Comparison of ENCODE assay signal across 13 mouse cellular contexts in genomic region chr1:132733873-132734447, GRCm38 (mm10). TPM values are rescaled to one million over a fixed set of nuclear protein-coding genes. Genes with fewer than 3 reads are reported as not detected.
A peak's percentile ranks its signal among the peaks of the same experiment; 100 is the strongest.
DNase-seq lines count a peak whose midpoint lies in the region; ATAC-seq and TF ChIP-seq lines count a peak whose summit lies in the region.
"Had no signal": no experiment of that assay in that cellular context is flagged by ENCODE, and none has a peak within 500 bp of the region (broad histone marks: within the 10 kb centered on the region; RNA-seq: fewer than 3 reads in every experiment).

No protein-coding gene starts in this region.

- 49% methylated on average over 9 of the region's 9 CpGs for WGBS in hindbrain, embryonic 13.5 days
- WGBS in hindbrain, embryonic 16.5 days, result 51% methylated on average over 9 of the region's 9 CpGs
- WGBS in thymus, adult 2 months, result 18% methylated on average over 9 of the region's 9 CpGs
- WGBS in stomach, postnatal 0 days, result 31% methylated on average over 9 of the region's 9 CpGs

- no peak overlapping the region for H3K4me3 ChIP-seq in hindbrain, embryonic 13.5 days
- H3K4me3 ChIP-seq in hindbrain, embryonic 16.5 days (ENCODE audit: low read length), result no peak overlapping the region
- no peak overlapping the region for H3K4me3 ChIP-seq in thymus, adult 2 months (ENCODE audit: control insufficient read depth, insufficient read depth, low read length)
- H3K4me3 ChIP-seq in stomach, postnatal 0 days (ENCODE audit: low read depth, low read length), result no peak overlapping the region
- H3K4me3 ChIP-seq: forebrain, embryonic 12.5 days; heart, embryonic 12.5 days; midbrain, embryonic 13.5 days had no signal

- intact Hi-C loops in gastrocnemius, postnatal 36 days (cut with DNase I), result no loop called here

- H3K9ac ChIP-seq in hindbrain, embryonic 13.5 days, result 0 out of 2 replicates have a peak overlapping the region, but pooled peaks have one; percentile 19
- H3K9ac ChIP-seq in hindbrain, embryonic 16.5 days (ENCODE audit: low read depth, low read length), result no peak overlapping the region
- no peak overlapping the region for H3K9ac ChIP-seq in stomach, postnatal 0 days (ENCODE audit: low read length)
- H3K9ac ChIP-seq: forebrain, embryonic 12.5 days; heart, embryonic 12.5 days; midbrain, embryonic 13.5 days had no signal

- no peaks in the 10 kb centered on the region for H3K27me3 ChIP-seq in hindbrain, embryonic 13.5 days
- H3K27me3 ChIP-seq in hindbrain, embryonic 16.5 days (replicated peaks; ENCODE audit: control insufficient read depth, insufficient read depth, low read length), result no peaks in the 10 kb centered on the region
- H3K27me3 ChIP-seq in thymus, adult 2 months (ENCODE audit: control insufficient read depth, insufficient read depth, low read length), result no peaks in the 10 kb centered on the region
- no peaks in the 10 kb centered on the region for H3K27me3 ChIP-seq in stomach, postnatal 0 days (ENCODE audit: control insufficient read depth, insufficient read depth, low read length)
- H3K27me3 ChIP-seq: midbrain, embryonic 13.5 days had no signal

- H3K9me3 ChIP-seq in hindbrain, embryonic 13.5 days, result no peaks in the 10 kb centered on the region
- H3K9me3 ChIP-seq in hindbrain, embryonic 16.5 days (ENCODE audit: control insufficient read depth, low read length), result no peaks in the 10 kb centered on the region
- H3K9me3 ChIP-seq in stomach, postnatal 0 days (ENCODE audit: control insufficient read depth, low read length), result no peaks in the 10 kb centered on the region
- H3K9me3 ChIP-seq: forebrain, embryonic 12.5 days; heart, embryonic 12.5 days; midbrain, embryonic 13.5 days had no signal

- H3K4me2 ChIP-seq in hindbrain, embryonic 13.5 days, result no peak overlapping the region
- H3K4me2 ChIP-seq in hindbrain, embryonic 16.5 days (ENCODE audit: low read length), result no peak overlapping the region
- H3K4me2 ChIP-seq in stomach, postnatal 0 days (replicated peaks; ENCODE audit: low read depth), result no peak overlapping the region
- H3K4me2 ChIP-seq: forebrain, embryonic 12.5 days; heart, embryonic 12.5 days; midbrain, embryonic 13.5 days had no signal

- DNase-seq in thymus, postnatal 0 days (ENCODE audit: low spot score), result peak; percentile 12
- no peak for DNase-seq in thymus, adult 2 months
- DNase-seq in embryo, embryonic 10.5 days (ENCODE audit: low spot score), result peak; percentile 64
- DNase-seq in stomach, postnatal 0 days (ENCODE audit: low spot score), result peak; percentile 60
- no peak for DNase-seq in gastrocnemius, postnatal 36 days
- no peak for DNase-seq in T-cell, adult 2 months (ENCODE audit: low spot score)
- DNase-seq: cerebellum, adult 11 months had no signal

- no peak for TF ChIP-seq CTCF in thymus, adult 2 months (IDR thresholded peaks at IDR 0.05; ENCODE audit: borderline replicate concordance, control insufficient read depth, extremely low read depth, insufficient read depth, low read length, poor library complexity)
- TF ChIP-seq CTCF in stomach, postnatal 0 days (IDR thresholded peaks at IDR 0.05; ENCODE audit: low read depth), result no peak

- H3K4me1 ChIP-seq in hindbrain, embryonic 13.5 days (replicated peaks), result peaks cover 100% of the 10 kb centered on the region
- H3K4me1 ChIP-seq in hindbrain, embryonic 16.5 days (ENCODE audit: control insufficient read depth, insufficient read depth, low read depth, low read length), result peaks cover 34% of the 10 kb centered on the region
- no peaks in the 10 kb centered on the region for H3K4me1 ChIP-seq in thymus, adult 2 months (replicated peaks; ENCODE audit: control insufficient read depth, insufficient read depth, low read length)
- no peaks in the 10 kb centered on the region for H3K4me1 ChIP-seq in stomach, postnatal 0 days (replicated peaks; ENCODE audit: control insufficient read depth, insufficient read depth)
- H3K4me1 ChIP-seq: heart, embryonic 12.5 days had no signal

- no peak for TF ChIP-seq POLR2A in thymus, adult 2 months (IDR thresholded peaks at IDR 0.05; ENCODE audit: control insufficient read depth, extremely low read depth, insufficient read depth, low read length, poor library complexity)

- TF ChIP-seq EP300 in stomach, postnatal 0 days (optimal IDR thresholded peaks at IDR 0.05), result no peak

- H3K36me3 ChIP-seq in hindbrain, embryonic 13.5 days, result no peaks in the 10 kb centered on the region
- no peaks in the 10 kb centered on the region for H3K36me3 ChIP-seq in hindbrain, embryonic 16.5 days (ENCODE audit: control insufficient read depth, insufficient read depth, low read length)
- no peaks in the 10 kb centered on the region for H3K36me3 ChIP-seq in thymus, adult 2 months (ENCODE audit: control insufficient read depth, insufficient read depth, low read length)
- no peaks in the 10 kb centered on the region for H3K36me3 ChIP-seq in stomach, postnatal 0 days (ENCODE audit: control insufficient read depth, insufficient read depth, low read length)
- H3K36me3 ChIP-seq: forebrain, embryonic 12.5 days; heart, embryonic 12.5 days; midbrain, embryonic 13.5 days had no signal

- H3K27ac ChIP-seq in hindbrain, embryonic 13.5 days, result no peak overlapping the region
- H3K27ac ChIP-seq in hindbrain, embryonic 16.5 days (ENCODE audit: low read depth, low read length), result no peak overlapping the region
- H3K27ac ChIP-seq in thymus, adult 2 months (ENCODE audit: control insufficient read depth, insufficient read depth, low read length), result no peak overlapping the region
- H3K27ac ChIP-seq in stomach, postnatal 0 days (replicated peaks), result no peak overlapping the region
- H3K27ac ChIP-seq: forebrain, embryonic 12.5 days; midbrain, embryonic 13.5 days had no signal

- ATAC-seq in hindbrain, embryonic 13.5 days (ENCODE audit: low FRiP score), result no peak
- no peak for ATAC-seq in hindbrain, embryonic 16.5 days
- ATAC-seq in stomach, postnatal 0 days (ENCODE audit: low FRiP score, low TSS enrichment), result no peak
- ATAC-seq: midbrain, embryonic 13.5 days; Patski had no signal

RNA-seq across cellular contexts. Expression of gene Nfasc, which starts 7.6 kb away (rescaled TPM):
- polyA plus RNA-seq in hindbrain, embryonic 13.5 days (2015; fragmentation: Nextera tagmentation; extraction: Ambion mirVana), result 44.3 and 45.3 TPM in 2 replicates
- polyA plus RNA-seq in hindbrain, embryonic 16.5 days (2015; fragmentation: Nextera tagmentation; extraction: Ambion mirVana), result 36.1 and 40.0 TPM in 2 replicates
- 0.30 and 0.39 TPM in 2 replicates for polyA plus RNA-seq in thymus, postnatal 0 days (2015; fragmentation: Nextera tagmentation; extraction: Ambion mirVana)
- 2.0 and 2.1 TPM in 2 replicates for polyA plus RNA-seq in thymus, adult 2 months (2012; rRNA removed)
- 0.74 and 0.79 TPM in 2 replicates for polyA plus RNA-seq in stomach, postnatal 0 days (2015; fragmentation: Nextera tagmentation; extraction: Ambion mirVana)
- total RNA-seq in gastrocnemius, postnatal 36 days (2021), result under 1 TPM; 0.23 to 0.74 TPM
- polyA plus RNA-seq: Patski had no signal

Comparison
In these comparisons a context has a peak if more than half of its experiments do, and no peak if none do; other contexts are left out.
1. DNase-seq: peak in thymus, postnatal 0 days (single experiment), embryo, embryonic 10.5 days (single experiment) and stomach, postnatal 0 days (single experiment); none in thymus, adult 2 months (single experiment), gastrocnemius, postnatal 36 days (0 of 2) and T-cell, adult 2 months (single experiment).
2. RNA of gene Nfasc, which starts 7.6 kb away (polyA plus RNA-seq): 44.3 to 45.3 TPM in hindbrain, embryonic 13.5 days and 36.1 to 40.0 TPM in hindbrain, embryonic 16.5 days; 2.0 to 2.1 TPM in thymus, adult 2 months, 0.74 to 0.79 TPM in stomach, postnatal 0 days and 0.30 to 0.39 TPM in thymus, postnatal 0 days; every median in the first group is over 10 times any median in the second.